Mouse (Mus musculus): ENCODE measurements around the gene Myo15. TPM values are rescaled to one million over a fixed set of nuclear protein-coding genes. Genes with fewer than 3 reads are reported as not detected.

Myo15 gene
- 0.19 TPM for polyA plus RNA-seq (2014; fragmentation: Illumina TruSeq; extraction: RNeasy Lipid Tissue Mini Kit (QIAGEN cat#74804); ENCODE audit: low read depth, low replicate concordance)

GRCm38 (mm10) chr11:60469039-60469438 lies at the start of gene Myo15:
TSS of gene Myo15 (plus strand) at chr11:60469339.

GRCm38 (mm10) chr11:60454080-60454744 lies 14.9 kb upstream of the Myo15 start, which contains the start of gene Drg2:
TSS of gene Drg2 (plus strand) at chr11:60454591.

GRCm38 (mm10) chr11:60536180-60536858 lies 67.2 kb downstream of the Myo15 start, which contains the start of gene Alkbh5:
TSS of gene Alkbh5 (plus strand) at chr11:60536381.

Other genes starting within 250 kb of the Myo15 start
- gene Srebf1, start 246.8 kb upstream of the Myo15 start, polyA plus RNA-seq (2014; fragmentation: Illumina TruSeq; extraction: RNeasy Lipid Tissue Mini Kit (QIAGEN cat#74804); ENCODE audit: low read depth, low replicate concordance) = 180 TPM
- 54.7 TPM for gene Tom1l2, start 116.4 kb upstream of the Myo15 start, polyA plus RNA-seq (2014; fragmentation: Illumina TruSeq; extraction: RNeasy Lipid Tissue Mini Kit (QIAGEN cat#74804); ENCODE audit: low read depth, low replicate concordance)
- 8.1 TPM for gene Drc3, start 116.0 kb upstream of the Myo15 start, polyA plus RNA-seq (2014; fragmentation: Illumina TruSeq; extraction: RNeasy Lipid Tissue Mini Kit (QIAGEN cat#74804); ENCODE audit: low read depth, low replicate concordance)
- gene Gid4, start 52.2 kb upstream of the Myo15 start, polyA plus RNA-seq (2014; fragmentation: Illumina TruSeq; extraction: RNeasy Lipid Tissue Mini Kit (QIAGEN cat#74804); ENCODE audit: low read depth, low replicate concordance) = 27.2 TPM
- 37.9 TPM for gene Atpaf2, start 50.9 kb upstream of the Myo15 start, polyA plus RNA-seq (2014; fragmentation: Illumina TruSeq; extraction: RNeasy Lipid Tissue Mini Kit (QIAGEN cat#74804); ENCODE audit: low read depth, low replicate concordance)
- 43.2 TPM for gene Drg2, start 14.7 kb upstream of the Myo15 start, polyA plus RNA-seq (2014; fragmentation: Illumina TruSeq; extraction: RNeasy Lipid Tissue Mini Kit (QIAGEN cat#74804); ENCODE audit: low read depth, low replicate concordance)
- gene Alkbh5, start 67.0 kb downstream of the Myo15 start, polyA plus RNA-seq (2014; fragmentation: Illumina TruSeq; extraction: RNeasy Lipid Tissue Mini Kit (QIAGEN cat#74804); ENCODE audit: low read depth, low replicate concordance) = 38.5 TPM
- 25.4 TPM for gene Llgl1, start 230.4 kb downstream of the Myo15 start, polyA plus RNA-seq (2014; fragmentation: Illumina TruSeq; extraction: RNeasy Lipid Tissue Mini Kit (QIAGEN cat#74804); ENCODE audit: low read depth, low replicate concordance)